Mouse (Mus musculus): ENCODE data around the gene Ascl2. TPM values are rescaled to one million over a fixed set of nuclear protein-coding genes. Genes with fewer than 3 reads are reported as not detected.

The Ascl2 gene
- polyA plus RNA-seq, 1 experiment: 1.5 TPM

GRCm38 (mm10) chr7:143007599-143008369, 38.7 kb upstream of the Ascl2 start:
- Histone ChIP-seq H3K4me3 (ENCODE audit: control insufficient read depth, insufficient read depth, low read length) (peak overlapping the region; percentile 48), H3K27ac (ENCODE audit: control insufficient read depth, insufficient read depth, low read length) (peak overlapping the region; percentile 99), H3K36me3 (ENCODE audit: control insufficient read depth, insufficient read depth, low read length) (no peaks in the 10 kb centered on the region), H3K4me1 (replicated peaks; ENCODE audit: control insufficient read depth, insufficient read depth, low read length) (peaks cover 63% of the 10 kb centered on the region), H3K27me3 (ENCODE audit: control insufficient read depth, insufficient read depth, low read length) (no peaks in the 10 kb centered on the region)
- peak; percentile 95 for DNase-seq
- WGBS: 24% methylated on average over 17 of the region's 17 CpGs
- TF ChIP-seq CTCF (IDR thresholded peaks at IDR 0.05; ENCODE audit: borderline replicate concordance, control insufficient read depth, extremely low read depth, insufficient read depth, low read length, poor library complexity) (peak; percentile 93), POLR2A (IDR thresholded peaks at IDR 0.05; ENCODE audit: control insufficient read depth, extremely low read depth, insufficient read depth, low read length, poor library complexity) (no peak)

GRCm38 (mm10) chr7:143006756-143007598, 37.9 kb upstream of the Ascl2 start:
- Histone ChIP-seq H3K27me3 (ENCODE audit: control insufficient read depth, insufficient read depth, low read length) (no peaks in the 10 kb centered on the region), H3K4me3 (ENCODE audit: control insufficient read depth, insufficient read depth, low read length) (peak overlapping the region; percentile 48), H3K4me1 (replicated peaks; ENCODE audit: control insufficient read depth, insufficient read depth, low read length) (peaks cover 63% of the 10 kb centered on the region), H3K36me3 (ENCODE audit: control insufficient read depth, insufficient read depth, low read length) (no peaks in the 10 kb centered on the region), H3K27ac (ENCODE audit: control insufficient read depth, insufficient read depth, low read length) (peak overlapping the region; percentile 90)
- TF ChIP-seq CTCF (IDR thresholded peaks at IDR 0.05; ENCODE audit: borderline replicate concordance, control insufficient read depth, extremely low read depth, insufficient read depth, low read length, poor library complexity): no peak
- TF ChIP-seq POLR2A (IDR thresholded peaks at IDR 0.05; ENCODE audit: control insufficient read depth, extremely low read depth, insufficient read depth, low read length, poor library complexity): no peak
- DNase-seq: no peak
- 71% methylated on average over 8 of the region's 8 CpGs for WGBS

DNA sequence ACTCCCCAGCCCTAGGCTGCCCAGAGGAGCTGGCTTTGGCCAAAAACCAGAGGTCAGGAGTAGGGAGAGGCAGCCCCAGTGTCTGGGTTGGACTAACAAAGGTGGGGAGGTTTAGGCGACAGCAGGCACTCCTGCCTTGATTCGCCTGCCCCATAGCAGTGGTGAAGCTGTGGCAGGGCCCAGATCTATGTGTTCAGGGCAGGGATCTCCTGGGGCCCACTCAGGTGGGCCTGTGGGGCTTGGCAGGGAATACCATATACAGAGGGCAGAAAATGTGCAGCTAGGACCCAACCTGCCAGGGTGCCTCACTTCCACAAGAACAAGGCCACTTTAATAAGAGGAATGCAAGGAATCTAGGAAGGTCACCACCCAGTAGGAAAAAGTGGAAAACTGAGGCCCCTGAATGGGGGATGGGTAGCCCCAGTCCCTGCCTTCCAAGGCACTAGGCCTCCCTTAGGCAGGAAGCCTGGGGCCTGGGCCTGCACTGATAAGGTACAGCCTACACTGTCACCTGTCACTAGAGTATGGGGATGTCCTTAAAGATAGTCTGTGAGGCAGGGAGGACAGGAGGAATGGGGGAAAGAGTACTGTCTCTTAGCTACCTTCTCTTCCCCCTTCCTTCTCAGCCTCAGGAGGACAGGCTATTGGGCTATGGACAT, 37.2 kb upstream of the Ascl2 start:
- Histone ChIP-seq H3K27me3 (ENCODE audit: control insufficient read depth, insufficient read depth, low read length) (no peaks in the 10 kb centered on the region), H3K4me3 (ENCODE audit: control insufficient read depth, insufficient read depth, low read length) (peak overlapping the region; percentile 48), H3K36me3 (ENCODE audit: control insufficient read depth, insufficient read depth, low read length) (no peaks in the 10 kb centered on the region), H3K27ac (ENCODE audit: control insufficient read depth, insufficient read depth, low read length) (peak overlapping the region; percentile 90), H3K4me1 (replicated peaks; ENCODE audit: control insufficient read depth, insufficient read depth, low read length) (peaks cover 63% of the 10 kb centered on the region)
- WGBS: 46% methylated on average over 2 of the region's 2 CpGs
- TF ChIP-seq CTCF (IDR thresholded peaks at IDR 0.05; ENCODE audit: borderline replicate concordance, control insufficient read depth, extremely low read depth, insufficient read depth, low read length, poor library complexity): no peak
- no peak for TF ChIP-seq POLR2A (IDR thresholded peaks at IDR 0.05; ENCODE audit: control insufficient read depth, extremely low read depth, insufficient read depth, low read length, poor library complexity)
- peak; percentile 36 for DNase-seq

DNA sequence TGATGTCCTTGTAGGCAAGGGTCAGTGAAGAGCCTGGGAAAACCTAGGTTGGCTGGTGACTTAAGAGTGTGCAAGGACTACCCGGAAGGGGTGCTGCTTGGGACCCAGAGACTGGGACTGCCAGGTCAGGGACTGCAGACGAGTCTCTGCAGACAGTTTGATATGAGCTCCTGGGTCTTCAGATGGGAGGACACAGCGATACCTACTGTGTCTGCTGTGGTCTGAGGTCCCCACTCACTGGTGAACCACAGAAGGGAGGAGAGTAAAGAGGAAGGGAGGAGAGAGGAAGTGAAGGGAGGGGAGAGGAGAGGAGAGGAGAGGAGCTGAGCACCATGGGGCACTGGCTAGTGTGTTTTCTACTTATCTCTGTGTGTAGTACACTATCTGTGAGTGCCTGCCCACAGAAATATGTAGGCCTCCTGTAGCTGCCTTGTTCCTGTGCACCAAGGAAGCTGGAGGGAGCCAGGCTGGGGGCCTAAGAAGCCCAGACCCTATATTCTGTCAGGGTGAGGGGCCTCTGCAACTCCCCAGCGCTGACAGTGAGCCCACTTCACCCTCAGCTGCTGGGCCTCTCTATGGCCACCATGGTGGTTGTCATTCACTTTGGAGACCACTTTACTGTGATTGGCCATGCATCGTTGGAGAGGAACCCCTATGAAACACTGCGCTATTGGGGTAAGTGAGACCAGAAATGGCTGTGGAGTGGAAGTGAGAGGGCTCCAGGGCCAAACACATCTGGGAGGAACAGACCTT, 36.5 kb upstream of the Ascl2 start:
- 13% methylated on average over 6 of the region's 6 CpGs for WGBS
- DNase-seq: peak; percentile 64
- Histone ChIP-seq H3K4me3 (ENCODE audit: control insufficient read depth, insufficient read depth, low read length) (peak overlapping the region; percentile 48), H3K27ac (ENCODE audit: control insufficient read depth, insufficient read depth, low read length) (peak overlapping the region; percentile 90), H3K27me3 (ENCODE audit: control insufficient read depth, insufficient read depth, low read length) (no peaks in the 10 kb centered on the region), H3K4me1 (replicated peaks; ENCODE audit: control insufficient read depth, insufficient read depth, low read length) (peaks cover 63% of the 10 kb centered on the region), H3K36me3 (ENCODE audit: control insufficient read depth, insufficient read depth, low read length) (no peaks in the 10 kb centered on the region)
- TF ChIP-seq CTCF (IDR thresholded peaks at IDR 0.05; ENCODE audit: borderline replicate concordance, control insufficient read depth, extremely low read depth, insufficient read depth, low read length, poor library complexity) (no peak), POLR2A (IDR thresholded peaks at IDR 0.05; ENCODE audit: control insufficient read depth, extremely low read depth, insufficient read depth, low read length, poor library complexity) (peak; percentile 46; the same call in 1 of the 2 replicates)

DNA sequence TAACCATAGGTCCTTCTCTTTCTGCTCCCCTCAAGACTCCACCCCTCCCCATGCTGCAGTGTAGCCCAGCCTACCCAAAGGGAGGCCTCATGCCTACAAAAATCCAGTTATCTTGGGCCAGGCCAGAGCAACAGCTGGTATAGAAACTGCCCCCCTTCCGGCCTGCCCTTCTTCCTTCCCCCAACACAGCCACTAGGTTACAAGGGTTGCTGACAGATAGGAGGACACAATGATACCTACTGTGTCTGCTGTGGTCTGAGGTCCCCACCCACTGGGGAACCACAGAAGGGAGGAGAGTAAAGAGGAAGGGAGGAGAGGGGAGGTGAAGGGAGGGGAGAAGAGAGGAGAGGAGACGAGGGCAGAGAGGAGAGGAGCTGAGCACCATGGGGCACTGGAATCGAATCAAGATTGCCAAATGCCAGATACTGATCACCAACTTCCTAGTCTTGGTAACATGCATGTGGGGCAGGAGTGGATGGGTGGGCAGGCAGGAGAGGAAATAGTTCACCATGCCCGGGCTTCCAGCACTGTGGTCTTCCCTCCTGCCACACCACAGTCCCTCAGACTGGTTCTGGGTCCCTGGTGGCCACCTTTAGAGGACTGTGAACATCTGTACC, 35.8 kb upstream of the Ascl2 start, which contains the start of gene Tspan32:
Gene Tspan32 (plus strand): TSS at position 320 of the 617 bp plus-strand sequence.
- peak within 1 kb of the TSS; percentile 90 for H3K27ac ChIP-seq (ENCODE audit: control insufficient read depth, insufficient read depth, low read length)
- peaks cover 56% of the 10 kb centered on the region for H3K4me1 ChIP-seq (replicated peaks; ENCODE audit: control insufficient read depth, insufficient read depth, low read length)
- no peak for TF ChIP-seq POLR2A (IDR thresholded peaks at IDR 0.05; ENCODE audit: control insufficient read depth, extremely low read depth, insufficient read depth, low read length, poor library complexity)
- TF ChIP-seq CTCF (IDR thresholded peaks at IDR 0.05; ENCODE audit: borderline replicate concordance, control insufficient read depth, extremely low read depth, insufficient read depth, low read length, poor library complexity): no peak
- 3% methylated on average over 4 of the region's 4 CpGs for WGBS
- peak within 1 kb of the TSS; percentile 48 for H3K4me3 ChIP-seq (ENCODE audit: control insufficient read depth, insufficient read depth, low read length)
- no peaks in the 10 kb centered on the region for H3K36me3 ChIP-seq (ENCODE audit: control insufficient read depth, insufficient read depth, low read length)
- H3K27me3 ChIP-seq (ENCODE audit: control insufficient read depth, insufficient read depth, low read length): no peaks in the 10 kb centered on the region
- peak; percentile 73 for DNase-seq

Measured in thymus, adult 2 months (tissue).